Mouse (Mus musculus) frontal cortex, adult 2 months (tissue): ENCODE data around the gene Sars. TPM values are rescaled to one million over a fixed set of nuclear protein-coding genes. Genes with fewer than 3 reads are reported as not detected.

Experiments used
- DNase-seq, 2 experiments: peaks; one replicate each; pipeline ENCODE4 v3.0.0; 2022; ENCODE audit warnings: low spot score in 1 of 2; ENCODE audit errors: extremely low spot score in 1 of 2
- polyA plus RNA-seq: library from polyadenylated mRNA; depleted of rRNA; stranded (reverse); fragments of >200 nt; gene quantifications from 2 replicates; pipeline ENCODE4 v1.2.3, GENCODE M21; 2012

Gene Sars
- polyA plus RNA-seq, 1 experiment = 202 TPM

- no peak for DNase-seq
These were observed 19.4 kb downstream of the Sars start for GRCm38 (mm10) chr3:108425624-108426018.

- DNase-seq = no peak
These were observed 19.9 kb downstream of the Sars start for GRCm38 (mm10) chr3:108424944-108425623.

- DNase-seq = peak in 1 of 2 experiments; percentile 72
These were observed 20.9 kb downstream of the Sars start for GRCm38 (mm10) chr3:108423844-108424801.

GRCm38 (mm10) chr3:108423006-108423405 lies 22.0 kb downstream of the Sars start:
- DNase-seq = peak in 1 of 2 experiments; percentile 46

GRCm38 (mm10) chr3:108415831-108416223 lies 29.2 kb downstream of the Sars start:
- peak; percentile 59 to 87 for DNase-seq

- DNase-seq = no peak
These were observed 29.9 kb downstream of the Sars start, which contains the start of gene Celsr2 for GRCm38 (mm10) chr3:108414857-108415830. Celsr2 (minus strand) TSS chr3:108415552.

GRCm38 (mm10) chr3:108413634-108414360 lies 31.2 kb downstream of the Sars start:
- DNase-seq = no peak

GRCm38 (mm10) chr3:108411754-108412121 lies 33.3 kb downstream of the Sars start:
- DNase-seq = peak in 1 of 2 experiments; percentile 68

- DNase-seq = no peak
These were observed 33.8 kb downstream of the Sars start for GRCm38 (mm10) chr3:108411026-108411753.

GRCm38 (mm10) chr3:108410359-108410714 lies 34.7 kb downstream of the Sars start:
- DNase-seq = no peak

- no peak for DNase-seq
These were observed 35.2 kb downstream of the Sars start for GRCm38 (mm10) chr3:108409656-108410358.

- no peak for DNase-seq
These were observed 36.4 kb downstream of the Sars start for GRCm38 (mm10) chr3:108408517-108409008.

GRCm38 (mm10) chr3:108406306-108406885 lies 38.6 kb downstream of the Sars start:
- DNase-seq = peak in 1 of 2 experiments; percentile 58

GRCm38 (mm10) chr3:108405536-108406305 lies 39.3 kb downstream of the Sars start:
- peak; percentile 62 to 76 for DNase-seq

GRCm38 (mm10) chr3:108402528-108402920 lies 42.5 kb downstream of the Sars start:
- DNase-seq = no peak

GRCm38 (mm10) chr3:108401692-108402527 lies 43.1 kb downstream of the Sars start:
- peak; percentile 69 to 88 for DNase-seq
